Mouse (Mus musculus) T-helper 2 cell (primary cell): ENCODE results near the gene Chadl.
"Not testable (repeated sequence)": the region's sequence is repeated elsewhere in the genome, so short reads cannot be mapped to it uniquely, and the experiment has no call there.

Experiments used
- in situ Hi-C: fragments of 300-600 bp; cut with MboI, MseI; formaldehyde crosslinking; loops from one replicate; pipeline ENCODE4 v1.15.1; 2025; ENCODE audit warnings: high pct_unique_total_duplicates

Chadl gene

GRCm38 (mm10) chr15:81697175-81697574 is at the start of gene Chadl:
Chadl (minus strand) TSS chr15:81697287.
- in situ Hi-C loops: no loop called here

- in situ Hi-C loops: no loop called here
These were observed 48.6 kb upstream of the Chadl start for GRCm38 (mm10) chr15:81745601-81746114.

- in situ Hi-C loops: no loop called here
These were observed 48.0 kb upstream of the Chadl start, which contains the start of the genes Zc3h7b and Rangap1 for GRCm38 (mm10) chr15:81744992-81745600. Zc3h7b (plus strand) TSS chr15:81745057. Rangap1 (minus strand) TSS chr15:81745530.

- in situ Hi-C loops: not testable (repeated sequence)
These were observed 45.3 kb upstream of the Chadl start for GRCm38 (mm10) chr15:81742368-81742767.

- in situ Hi-C loops: no loop called here
These were observed 42.8 kb upstream of the Chadl start for GRCm38 (mm10) chr15:81739924-81740323.

- in situ Hi-C loops: no loop called here
These were observed 42.2 kb upstream of the Chadl start for GRCm38 (mm10) chr15:81739296-81739695.

GRCm38 (mm10) chr15:81735075-81735474 is 38.0 kb upstream of the Chadl start:
- in situ Hi-C loops: no loop called here

GRCm38 (mm10) chr15:81729792-81730635 is 32.9 kb upstream of the Chadl start:
- in situ Hi-C loops: no loop called here

GRCm38 (mm10) chr15:81729241-81729791 is 32.2 kb upstream of the Chadl start:
- in situ Hi-C loops: no loop called here

GRCm38 (mm10) chr15:81725965-81726364 is 28.9 kb upstream of the Chadl start:
- in situ Hi-C loops: no loop called here

GRCm38 (mm10) chr15:81723653-81724052 is 26.6 kb upstream of the Chadl start:
- in situ Hi-C loops: no loop called here

- in situ Hi-C loops: no loop called here
These were observed 25.3 kb upstream of the Chadl start for GRCm38 (mm10) chr15:81722361-81722760.

- in situ Hi-C loops: loop anchor here (5.0 kb wide), 1 partner anchor 92 kb away; no protein-coding TSS in a partner anchor
These were observed 22.0 kb upstream of the Chadl start for GRCm38 (mm10) chr15:81719139-81719531.

- in situ Hi-C loops: loop anchor here (5.0 kb wide), 1 partner anchor 91 kb away; no protein-coding TSS in a partner anchor
These were observed 21.4 kb upstream of the Chadl start for GRCm38 (mm10) chr15:81718336-81719138.

GRCm38 (mm10) chr15:81713742-81714141 is 16.7 kb upstream of the Chadl start:
- in situ Hi-C loops: no loop called here

GRCm38 (mm10) chr15:81710801-81711200 is 13.7 kb upstream of the Chadl start:
- in situ Hi-C loops: no loop called here

GRCm38 (mm10) chr15:81709686-81710085 is 12.6 kb upstream of the Chadl start:
- in situ Hi-C loops: no loop called here

GRCm38 (mm10) chr15:81708991-81709390 is 11.9 kb upstream of the Chadl start:
- in situ Hi-C loops: no loop called here

- in situ Hi-C loops: no loop called here
These were observed 6.0 kb upstream of the Chadl start for GRCm38 (mm10) chr15:81703094-81703489.

- in situ Hi-C loops: no loop called here
These were observed 5.4 kb upstream of the Chadl start for GRCm38 (mm10) chr15:81702306-81703093.

GRCm38 (mm10) chr15:81701350-81701749 is 4.3 kb upstream of the Chadl start:
- in situ Hi-C loops: not testable (repeated sequence)
